Mouse (Mus musculus) hindbrain, postnatal 0 days (tissue): ENCODE data around the gene Kcnip4. TPM values are rescaled to one million over a fixed set of nuclear protein-coding genes. Genes with fewer than 3 reads are reported as not detected.

Experiments used
- ATAC-seq: fragments of 200-750 bp; cut with Nextera tagmentation; 2 replicates; pipeline ENCODE4 v1.8.0; 2017; ENCODE audit warnings: mild to moderate bottlenecking, moderate TSS enrichment, moderate library complexity
- DNase-seq: peaks from one replicate; pipeline ENCODE4 v3.0.0-alpha.2; 2015; ENCODE audit warnings: low spot score
- H3K27ac ChIP-seq: fragments of 300-500 bp; sonication (generic); 2 replicates; pipeline ENCODE4 v1.5.1; 2014; ENCODE audit warnings: mild to moderate bottlenecking
- H3K27me3 ChIP-seq: fragments of 300-500 bp; sonication (generic); 2 replicates; pipeline ENCODE4 v1.6.1; 2014; ENCODE audit warnings: low read length, mixed read lengths; ENCODE audit not compliant: insufficient read depth
- H3K36me3 ChIP-seq: fragments of 300-500 bp; sonication (generic); 2 replicates; pipeline ENCODE4 v1.6.1; 2014; ENCODE audit warnings: low read length, mixed read lengths; ENCODE audit not compliant: insufficient read depth
- H3K4me1 ChIP-seq: fragments of 300-500 bp; sonication (generic); 2 replicates; pipeline ENCODE4 v1.6.1; 2014; ENCODE audit warnings: antibody characterized with exemption, low read length, mixed read lengths; ENCODE audit not compliant: insufficient read depth
- H3K4me2 ChIP-seq: fragments of 300-500 bp; sonication (generic); 2 replicates; pipeline ENCODE4 v1.6.1; 2014; ENCODE audit warnings: low read depth, mild to moderate bottlenecking, low read length, moderate library complexity, mixed read lengths
- H3K4me3 ChIP-seq: fragments of 300-500 bp; sonication (generic); 2 replicates; pipeline ENCODE4 v1.5.1; 2014; ENCODE audit warnings: low read length
- H3K9ac ChIP-seq: fragments of 300-500 bp; sonication (generic); replicated peaks from 2 replicates; pipeline ENCODE4 v1.6.1; 2014; ENCODE audit warnings: mild to moderate bottlenecking, low read length, moderate library complexity, mixed read lengths
- H3K9me3 ChIP-seq: fragments of 300-500 bp; sonication (generic); 2 replicates; pipeline ENCODE4 v1.6.1; 2016; ENCODE audit warnings: low read length, mixed read lengths
- CTCF ChIP-seq: IDR thresholded peaks from 2 replicates; pipeline ENCODE4 v1.5.1; 2016; ENCODE audit warnings: antibody characterized with exemption, control low read depth, low read depth
- WGBS: fragments of 180-500 bp; shearing (Covaris S2); extraction: QIAGEN DNeasy Blood & Tissue Kit; methylation state at CpG from one replicate; pipeline ENCODE4 v1.1.7; 2014; 5-methylcytosine and 5-hydroxymethylcytosine counted together
- polyA plus RNA-seq: library from polyadenylated mRNA; unstranded; fragments of >200 nt; fragmentation: Nextera tagmentation; extraction: Ambion mirVana; gene quantifications from 2 replicates; pipeline ENCODE4 v1.2.1, GENCODE M21; 2015
- total RNA-seq: library from RNA; depleted of rRNA; stranded (reverse); fragments of >200 nt; gene quantifications from 2 replicates; pipeline ENCODE4 v1.2.3, GENCODE M21; 2014

Gene Kcnip4
- total and polyA plus RNA-seq, 2 experiments from 2014 or later: 12.3 to 24.4 TPM

DNA sequence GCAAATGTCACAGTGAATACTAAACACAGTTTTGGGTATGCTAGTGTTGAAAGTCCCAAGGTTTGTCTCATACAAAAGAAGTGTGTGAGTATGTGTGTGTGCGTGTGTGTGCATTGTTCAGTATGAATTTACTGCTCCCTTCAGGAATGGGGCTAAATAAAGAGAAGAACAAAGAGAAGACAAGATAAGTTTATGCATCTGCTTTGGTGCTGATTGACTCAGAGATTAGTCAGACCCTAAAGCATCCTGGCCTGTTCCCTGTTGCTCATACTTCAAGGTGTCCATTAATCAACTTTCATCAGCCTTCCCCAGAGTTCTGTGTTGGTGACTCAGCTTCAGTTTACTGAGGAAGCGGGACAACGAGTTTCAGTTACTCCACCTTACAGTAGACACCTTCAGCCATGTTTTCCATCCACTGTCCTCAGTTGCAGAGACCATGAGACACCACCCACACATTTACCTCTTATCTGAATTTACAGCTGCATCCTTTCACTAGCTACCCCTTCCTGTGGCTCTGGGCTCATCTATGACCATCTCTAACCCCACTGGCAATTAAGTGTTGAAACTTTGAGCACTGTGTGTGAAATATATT lies 960.6 kb downstream of the Kcnip4 start:
- Histone ChIP-seq H3K4me2 (no peak overlapping the region), H3K4me3 (no peak overlapping the region), H3K36me3 (no peaks in the 10 kb centered on the region), H3K4me1 (no peaks in the 10 kb centered on the region), H3K9me3 (no peaks in the 10 kb centered on the region), H3K27me3 (no peaks in the 10 kb centered on the region), H3K9ac (no peak overlapping the region), H3K27ac (no peak overlapping the region)
- DNase-seq (no peak), ATAC-seq (no peak)
- TF ChIP-seq CTCF: no peak
- WGBS: 88% methylated on average over 3 of the region's 3 CpGs

DNA sequence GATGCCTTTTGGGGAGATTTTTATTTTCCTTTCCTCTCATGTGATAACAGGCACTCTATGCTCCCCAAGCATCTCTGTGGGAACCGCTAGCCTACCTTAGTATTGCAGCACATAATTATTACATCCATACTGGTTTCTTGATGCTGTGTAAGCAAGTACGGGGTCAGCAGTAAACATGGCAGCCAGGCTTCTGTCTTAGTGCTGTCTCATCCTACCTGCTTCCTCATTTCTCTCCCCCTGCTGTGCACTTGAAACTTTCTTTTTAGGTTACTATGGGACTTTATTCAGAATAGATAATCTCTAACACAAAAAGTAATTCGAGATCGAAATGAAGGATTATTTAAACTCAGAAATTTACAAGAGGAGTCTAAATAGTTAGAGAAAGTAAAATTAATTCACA lies 973.0 kb downstream of the Kcnip4 start:
- H3K4me2 ChIP-seq: no peak overlapping the region
- no peaks in the 10 kb centered on the region for H3K4me1 ChIP-seq
- no peak for TF ChIP-seq CTCF
- 93% methylated on average over 4 of the region's 4 CpGs for WGBS
- no peak overlapping the region for H3K9ac ChIP-seq
- H3K9me3 ChIP-seq: no peaks in the 10 kb centered on the region
- ATAC-seq: no peak
- DNase-seq: no peak
- H3K27ac ChIP-seq: no peak overlapping the region
- H3K36me3 ChIP-seq: no peaks in the 10 kb centered on the region
- H3K4me3 ChIP-seq: no peak overlapping the region
- no peaks in the 10 kb centered on the region for H3K27me3 ChIP-seq

DNA sequence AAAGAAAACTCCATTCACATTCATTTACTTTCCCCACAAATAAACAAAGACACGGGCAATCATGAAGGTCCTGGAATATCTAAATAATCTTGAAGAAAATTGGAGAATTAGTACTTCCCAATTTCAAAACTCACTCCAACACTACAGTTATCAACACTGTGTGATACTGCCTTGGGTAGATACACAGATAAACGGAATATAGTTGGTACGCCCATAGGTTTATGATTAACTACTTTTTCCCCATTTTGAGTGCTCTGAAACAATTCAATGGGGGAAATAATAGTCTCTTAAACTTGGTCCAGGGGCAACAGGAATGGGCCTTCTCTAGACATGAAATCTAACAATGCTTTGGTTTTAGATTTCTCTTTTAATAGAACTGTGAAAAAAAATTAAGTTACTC lies 978.9 kb downstream of the Kcnip4 start:
- 91% methylated on average over 3 of the region's 3 CpGs for WGBS

DNA sequence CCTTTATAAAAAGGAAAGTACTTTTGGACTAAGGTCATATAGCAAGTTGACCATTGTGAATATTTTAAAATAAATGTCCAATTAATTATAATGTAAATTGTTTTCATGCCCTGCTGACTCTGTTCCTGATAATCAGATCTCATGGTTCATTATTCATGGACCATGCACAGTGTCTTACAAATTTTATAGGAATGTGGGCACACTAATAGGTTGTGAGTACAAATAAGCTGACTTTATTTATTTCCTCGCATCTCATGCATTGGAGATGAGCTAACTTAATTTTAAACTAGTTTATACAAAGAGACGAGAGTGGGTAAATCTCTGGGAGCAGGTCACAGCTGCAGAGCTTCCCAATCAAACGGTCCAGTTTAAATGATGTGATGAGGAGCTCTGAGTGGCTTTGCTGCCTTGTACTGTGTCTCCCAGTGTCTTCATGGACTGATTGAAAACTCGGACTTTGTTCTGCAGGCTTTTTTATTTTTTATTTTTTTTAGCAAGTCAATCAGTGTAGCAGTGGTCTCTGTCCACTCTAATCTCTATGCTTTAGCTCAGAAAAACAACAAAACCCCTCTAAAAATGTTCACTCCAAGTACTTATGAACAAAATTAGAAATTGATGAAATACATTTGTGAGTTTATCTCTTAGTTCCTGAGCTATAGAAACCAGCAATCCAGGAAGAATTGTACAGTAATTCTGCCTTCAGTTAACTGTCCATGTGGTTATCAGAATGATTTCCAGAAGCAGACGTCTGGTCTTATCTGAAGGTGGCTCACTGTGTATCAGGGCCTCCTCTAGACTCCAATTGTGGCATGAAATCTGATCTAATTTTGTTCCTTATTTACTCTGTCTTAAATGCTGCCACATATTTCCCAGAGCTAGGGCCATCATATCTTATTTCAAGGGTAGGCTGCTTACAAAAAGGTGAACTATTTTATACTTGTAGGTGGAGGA lies 979.6 kb downstream of the Kcnip4 start:
- H3K9ac ChIP-seq: no peak overlapping the region
- no peaks in the 10 kb centered on the region for H3K27me3 ChIP-seq
- 21% methylated on average over 5 of the region's 5 CpGs for WGBS
- ATAC-seq: no peak
- H3K9me3 ChIP-seq: no peaks in the 10 kb centered on the region
- H3K4me1 ChIP-seq: no peaks in the 10 kb centered on the region
- H3K4me3 ChIP-seq: no peak overlapping the region
- H3K27ac ChIP-seq: no peak overlapping the region
- no peak for TF ChIP-seq CTCF
- no peaks in the 10 kb centered on the region for H3K36me3 ChIP-seq
- no peak for DNase-seq
- H3K4me2 ChIP-seq: no peak overlapping the region

More for the DNA sequence above, 978.9 kb downstream of the Kcnip4 start:
- H3K27ac ChIP-seq: no peak overlapping the region
- H3K4me3 ChIP-seq: no peak overlapping the region
- H3K9me3 ChIP-seq: no peaks in the 10 kb centered on the region
- no peak for DNase-seq
- no peaks in the 10 kb centered on the region for H3K4me1 ChIP-seq
- H3K27me3 ChIP-seq: no peaks in the 10 kb centered on the region
- H3K4me2 ChIP-seq: no peak overlapping the region
- TF ChIP-seq CTCF: no peak
- ATAC-seq: no peak
- H3K9ac ChIP-seq: no peak overlapping the region
- no peaks in the 10 kb centered on the region for H3K36me3 ChIP-seq

DNA sequence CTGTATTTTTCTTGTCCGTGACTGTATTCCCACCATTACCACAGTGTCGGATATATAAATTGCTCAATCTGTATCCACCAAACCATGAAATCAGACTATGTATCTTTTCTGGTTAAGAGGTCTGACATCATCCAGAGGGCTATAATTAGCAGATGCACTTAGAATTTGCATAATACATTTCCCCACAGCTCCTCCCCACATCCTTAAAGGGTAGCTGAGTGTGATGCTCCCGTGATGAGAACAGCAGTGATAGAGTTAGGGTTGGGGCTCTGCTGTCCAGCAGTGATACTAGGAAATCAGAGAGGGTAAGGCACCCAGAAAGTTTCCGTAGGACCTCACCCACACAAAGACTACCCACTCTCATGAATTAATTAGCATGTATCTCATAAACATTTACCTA lies 1006.7 kb downstream of the Kcnip4 start:
- Histone ChIP-seq H3K27me3 (no peaks in the 10 kb centered on the region), H3K9me3 (no peaks in the 10 kb centered on the region), H3K4me2 (no peak overlapping the region), H3K27ac (no peak overlapping the region), H3K4me1 (no peaks in the 10 kb centered on the region), H3K4me3 (no peak overlapping the region), H3K9ac (no peak overlapping the region), H3K36me3 (no peaks in the 10 kb centered on the region)
- DNase-seq (no peak), ATAC-seq (no peak)
- no peak for TF ChIP-seq CTCF
- WGBS: 74% methylated on average over 4 of the region's 4 CpGs

DNA sequence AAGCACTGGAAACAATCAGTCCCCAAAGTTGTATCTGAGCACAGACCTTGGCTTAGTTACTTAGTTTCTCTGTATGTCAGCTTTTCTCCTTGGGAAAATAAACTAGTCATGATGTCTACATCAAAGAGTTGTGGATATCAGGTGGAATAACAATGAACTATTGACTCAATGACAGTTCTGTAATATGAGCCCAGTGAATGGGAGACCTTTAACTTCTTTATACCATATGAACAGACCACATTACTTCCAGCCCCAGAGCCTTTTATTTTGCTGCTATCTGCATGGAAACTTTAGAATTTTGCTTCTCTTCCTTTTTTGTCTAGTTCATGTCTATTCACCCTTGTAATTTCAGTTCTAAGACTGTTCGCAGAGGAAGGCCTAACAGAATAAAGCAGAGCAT lies 1011.4 kb downstream of the Kcnip4 start:
- no peak for TF ChIP-seq CTCF
- Histone ChIP-seq H3K9me3 (no peaks in the 10 kb centered on the region), H3K4me2 (no peak overlapping the region), H3K36me3 (no peaks in the 10 kb centered on the region), H3K27ac (no peak overlapping the region), H3K4me1 (no peaks in the 10 kb centered on the region), H3K4me3 (no peak overlapping the region), H3K27me3 (no peaks in the 10 kb centered on the region), H3K9ac (no peak overlapping the region)
- DNase-seq (no peak), ATAC-seq (no peak)
- WGBS: 72% methylated on average over 1 of the region's 1 CpGs

DNA sequence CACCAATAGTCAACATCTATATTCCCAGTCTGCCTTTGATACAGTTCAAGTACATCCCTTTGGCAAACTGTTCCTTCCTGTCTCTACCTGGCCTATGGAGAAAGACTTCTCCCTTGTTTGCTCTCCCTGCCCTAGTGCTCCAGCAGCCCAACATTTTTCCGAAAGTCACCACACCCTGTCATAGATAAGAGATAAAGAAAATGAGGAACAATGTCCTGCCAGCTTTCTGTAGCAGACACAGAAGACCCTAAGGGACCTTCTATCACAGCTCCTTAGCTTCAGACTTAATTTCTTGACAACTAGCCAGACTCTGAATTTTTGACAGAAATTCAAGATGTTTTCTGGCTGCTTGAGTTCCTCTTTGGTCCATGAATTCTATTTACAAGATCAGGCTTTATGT lies 1013.4 kb downstream of the Kcnip4 start:
- WGBS: 83% methylated on average over 1 of the region's 1 CpGs
- ATAC-seq (no peak), DNase-seq (no peak)
- H3K4me3 ChIP-seq: no peak overlapping the region
- no peak overlapping the region for H3K9ac ChIP-seq
- no peaks in the 10 kb centered on the region for H3K36me3 ChIP-seq
- no peaks in the 10 kb centered on the region for H3K4me1 ChIP-seq
- H3K27me3 ChIP-seq: no peaks in the 10 kb centered on the region
- H3K9me3 ChIP-seq: no peaks in the 10 kb centered on the region
- H3K27ac ChIP-seq: no peak overlapping the region
- H3K4me2 ChIP-seq: no peak overlapping the region
- TF ChIP-seq CTCF: no peak
